In the genomic region with DNA sequence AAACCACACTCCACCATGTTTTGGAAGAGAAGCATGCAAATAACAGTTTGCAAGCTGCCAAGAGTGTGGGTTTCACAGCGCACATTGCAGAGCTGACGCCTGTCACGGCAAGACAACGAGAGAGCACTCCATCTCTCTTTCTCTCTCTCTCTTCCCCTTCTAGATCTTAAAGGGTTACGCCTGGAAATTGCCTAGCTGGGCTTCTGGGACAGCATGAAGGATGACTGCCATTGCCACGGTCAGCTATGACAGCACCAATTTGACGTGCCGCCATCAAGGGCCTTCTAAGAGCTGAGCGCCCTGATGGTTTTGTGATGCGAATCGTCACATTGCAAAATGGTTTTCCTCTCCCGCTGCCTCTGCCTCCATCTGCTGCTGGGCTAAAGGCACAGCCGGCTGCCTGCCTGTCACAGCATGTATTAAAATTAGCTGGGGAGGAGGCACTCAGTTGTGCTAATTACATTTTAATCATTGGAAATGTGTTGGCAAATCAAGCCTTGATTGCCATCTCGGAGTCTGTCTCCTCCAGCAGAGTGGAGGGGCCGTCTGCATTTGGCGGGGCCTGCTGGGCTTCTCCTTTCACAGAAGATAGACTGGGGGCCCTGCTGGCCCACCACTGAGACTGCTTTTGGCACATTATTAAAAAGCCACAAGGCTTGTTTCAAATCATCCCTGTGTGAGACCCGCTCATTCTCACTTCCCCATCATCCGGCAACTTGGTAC, we compare ENCODE assay signal across 9 mouse cellular contexts.
DNase-seq lines count a peak whose midpoint lies in the region; ATAC-seq and TF ChIP-seq lines count a peak whose summit lies in the region.
"Had no signal": no experiment of that assay in that cellular context is flagged by ENCODE, and none has a peak within 500 bp of the region (broad histone marks: within the 10 kb centered on the region; RNA-seq: fewer than 3 reads in every experiment).

No protein-coding gene starts in this region.

- no peaks in the 10 kb centered on the region for H3K4me1 ChIP-seq in heart, postnatal 0 days (ENCODE audit: control insufficient read depth, insufficient read depth)
- H3K4me1 ChIP-seq in forebrain, embryonic 15.5 days = peaks cover 71% of the 10 kb centered on the region
- H3K4me1 ChIP-seq in neural tube, embryonic 15.5 days = peaks cover 31% of the 10 kb centered on the region

- no peak for ATAC-seq in heart, postnatal 0 days (ENCODE audit: insufficient read depth, low read depth)
- ATAC-seq in forebrain, embryonic 15.5 days (replicated peaks) = peak; percentile 94
- peak; percentile 87 for ATAC-seq in neural tube, embryonic 15.5 days (ENCODE audit: low FRiP score)

- no peak overlapping the region for H3K9ac ChIP-seq in heart, postnatal 0 days (replicated peaks; ENCODE audit: low read depth, low read length)
- no peak overlapping the region for H3K9ac ChIP-seq in forebrain, embryonic 15.5 days (replicated peaks)
- H3K9ac ChIP-seq in neural tube, embryonic 15.5 days (replicated peaks) = no peak overlapping the region

- no peaks in the 10 kb centered on the region for H3K27me3 ChIP-seq in heart, postnatal 0 days (ENCODE audit: control insufficient read depth, insufficient read depth, low read length)
- H3K27me3 ChIP-seq in forebrain, embryonic 15.5 days = no peaks in the 10 kb centered on the region
- H3K27me3 ChIP-seq in neural tube, embryonic 15.5 days (replicated peaks) = no peaks in the 10 kb centered on the region

- no peak overlapping the region for H3K4me3 ChIP-seq in heart, postnatal 0 days (ENCODE audit: low read depth, low read length)
- peak overlapping the region; percentile 13; the same call in 1 of the 2 replicates for H3K4me3 ChIP-seq in forebrain, embryonic 15.5 days
- H3K4me3 ChIP-seq in neural tube, embryonic 15.5 days (replicated peaks) = no peak overlapping the region
- H3K4me3 ChIP-seq: erythroblast, embryonic 14.5 days had no signal

- H3K27ac ChIP-seq in heart, postnatal 0 days (ENCODE audit: low read depth) = no peak overlapping the region
- peak overlapping the region; percentile 93 for H3K27ac ChIP-seq in forebrain, embryonic 15.5 days (replicated peaks)
- peak overlapping the region; percentile 73 for H3K27ac ChIP-seq in neural tube, embryonic 15.5 days (replicated peaks)

- H3K36me3 ChIP-seq in heart, postnatal 0 days (replicated peaks; ENCODE audit: control insufficient read depth, insufficient read depth, low read length) = no peaks in the 10 kb centered on the region
- no peaks in the 10 kb centered on the region for H3K36me3 ChIP-seq in forebrain, embryonic 15.5 days
- no peaks in the 10 kb centered on the region for H3K36me3 ChIP-seq in neural tube, embryonic 15.5 days

- 51% methylated on average over 18 of the region's 18 CpGs for WGBS in heart, postnatal 0 days
- WGBS in forebrain, embryonic 15.5 days = 9% methylated on average over 18 of the region's 18 CpGs
- WGBS in neural tube, embryonic 15.5 days = 24% methylated on average over 18 of the region's 18 CpGs

- intact Hi-C loops in heart, postnatal 14 days (cut with DNase I) = no loop called here

- H3K4me2 ChIP-seq in heart, postnatal 0 days (ENCODE audit: low read depth, low read length) = no peak overlapping the region
- H3K4me2 ChIP-seq in forebrain, embryonic 15.5 days (replicated peaks) = peak overlapping the region; percentile 33
- H3K4me2 ChIP-seq in neural tube, embryonic 15.5 days = peak overlapping the region; percentile 34

- no peak for TF ChIP-seq EP300 in heart, postnatal 0 days (IDR thresholded peaks at IDR 0.05; ENCODE audit: low read depth)

- no peaks in the 10 kb centered on the region for H3K9me3 ChIP-seq in heart, postnatal 0 days (replicated peaks; ENCODE audit: control insufficient read depth, low read length)
- H3K9me3 ChIP-seq in forebrain, embryonic 15.5 days = no peaks in the 10 kb centered on the region
- H3K9me3 ChIP-seq in neural tube, embryonic 15.5 days (replicated peaks) = no peaks in the 10 kb centered on the region

- DNase-seq in heart, postnatal 0 days (ENCODE audit: low spot score) = no peak
- no peak for DNase-seq in heart, postnatal 14 days
- DNase-seq in layer of hippocampus, postnatal 25 days (ENCODE audit: extremely low spot score in 1 of 2, low spot score in 1 of 2) = peak; percentile 50 to 78
- DNase-seq in gastrocnemius, postnatal 10 days = no peak
- DNase-seq in kidney, adult 9 months = no peak
- no peak for DNase-seq in adrenal gland, adult 2 months

- TF ChIP-seq CTCF in heart, postnatal 0 days (IDR thresholded peaks at IDR 0.05; ENCODE audit: low read depth) = peak; percentile 50

Comparison
In these comparisons a context has a peak if more than half of its experiments do, and no peak if none do; other contexts are left out.
1. DNase-seq: peak in layer of hippocampus, postnatal 25 days (2 of 2); none in heart, postnatal 0 days (single experiment), heart, postnatal 14 days (0 of 2), gastrocnemius, postnatal 10 days (single experiment), kidney, adult 9 months (single experiment) and adrenal gland, adult 2 months (single experiment).